Mouse (Mus musculus) heart, embryonic 10.5 days (tissue): ENCODE results near the gene Ankmy2. TPM values are rescaled to one million over a fixed set of nuclear protein-coding genes. Genes with fewer than 3 reads are reported as not detected.

Source experiments
- DNase-seq: peaks from one replicate; pipeline ENCODE4 v3.0.0-alpha.2; 2017; ENCODE audit warnings: low spot score
- H3K27ac ChIP-seq: fragments of 300-500 bp; sonication (generic); 2 replicates; pipeline ENCODE4 v1.5.1; 2016; ENCODE audit warnings: mild to moderate bottlenecking
- H3K27me3 ChIP-seq: fragments of 300-500 bp; sonication (generic); 2 replicates; pipeline ENCODE4 v1.6.1; 2016; ENCODE audit warnings: mild to moderate bottlenecking; ENCODE audit not compliant: poor library complexity, insufficient read depth, severe bottlenecking
- H3K36me3 ChIP-seq: fragments of 300-500 bp; sonication (generic); 2 replicates; pipeline ENCODE4 v1.6.1; 2016; ENCODE audit warnings: mild to moderate bottlenecking, moderate library complexity
- H3K4me1 ChIP-seq: fragments of 300-500 bp; sonication (generic); 2 replicates; pipeline ENCODE4 v1.6.1; 2016; ENCODE audit warnings: mild to moderate bottlenecking
- H3K4me3 ChIP-seq: fragments of 300-500 bp; sonication (generic); 2 replicates; pipeline ENCODE4 v1.5.1; 2016; ENCODE audit warnings: mild to moderate bottlenecking, moderate library complexity
- H3K9me3 ChIP-seq: fragments of 300-500 bp; sonication (generic); 2 replicates; pipeline ENCODE4 v1.6.1; 2016; ENCODE audit warnings: mild to moderate bottlenecking, moderate library complexity
- WGBS: fragments of 180-500 bp; shearing (Covaris S2); methylation state at CpG from one replicate; pipeline ENCODE4 v1.1.7; 2016; 5-methylcytosine and 5-hydroxymethylcytosine counted together
- polyA plus RNA-seq: library from polyadenylated mRNA; unstranded; fragments of >200 nt; fragmentation: Nextera tagmentation; extraction: Ambion mirVana; gene quantifications from 2 replicates; pipeline ENCODE4 v1.2.1, GENCODE M21; 2016

Gene Ankmy2
- polyA plus RNA-seq, 1 experiment from 2014 or later, result 24.1 TPM

- Histone ChIP-seq H3K4me1 (peaks cover 13% of the 10 kb centered on the region; the same call in 1 of the 2 replicates), H3K27ac (no peak overlapping the region), H3K4me3 (no peak overlapping the region), H3K36me3 (peaks cover 49% of the 10 kb centered on the region), H3K27me3 (no peaks in the 10 kb centered on the region), H3K9me3 (no peaks in the 10 kb centered on the region)
- 85% methylated on average over 3 of the region's 3 CpGs for WGBS
- no peak for DNase-seq
Observed at GRCm38 (mm10) chr12:36135409-36135808, 21.5 kb upstream of the Ankmy2 start.

GRCm38 (mm10) chr12:36136285-36136684 is 20.6 kb upstream of the Ankmy2 start:
- Histone ChIP-seq H3K27me3 (no peaks in the 10 kb centered on the region), H3K9me3 (no peaks in the 10 kb centered on the region), H3K4me3 (no peak overlapping the region), H3K36me3 (peaks cover 50% of the 10 kb centered on the region), H3K27ac (peak overlapping the region; percentile 80; the same call in 1 of the 2 replicates), H3K4me1 (peaks cover 13% of the 10 kb centered on the region; the same call in 1 of the 2 replicates)
- 92% methylated on average over 8 of the region's 8 CpGs for WGBS
- no peak for DNase-seq

GRCm38 (mm10) chr12:36137192-36137591 is 19.7 kb upstream of the Ankmy2 start:
- no peaks in the 10 kb centered on the region for H3K9me3 ChIP-seq
- peaks cover 41% of the 10 kb centered on the region for H3K36me3 ChIP-seq
- H3K4me3 ChIP-seq, result no peak overlapping the region
- H3K4me1 ChIP-seq, result peaks cover 13% of the 10 kb centered on the region; the same call in 1 of the 2 replicates
- DNase-seq, result no peak
- 40% methylated on average over 4 of the region's 4 CpGs for WGBS
- H3K27ac ChIP-seq, result peak overlapping the region; percentile 80; the same call in 1 of the 2 replicates
- H3K27me3 ChIP-seq, result no peaks in the 10 kb centered on the region

GRCm38 (mm10) chr12:36140401-36140800 is 16.5 kb upstream of the Ankmy2 start:
- no peaks in the 10 kb centered on the region for H3K9me3 ChIP-seq
- no peak for DNase-seq
- H3K27me3 ChIP-seq, result no peaks in the 10 kb centered on the region
- H3K36me3 ChIP-seq, result peaks cover 15% of the 10 kb centered on the region; the same call in 1 of the 2 replicates
- no peak overlapping the region for H3K4me3 ChIP-seq
- 93% methylated on average over 6 of the region's 6 CpGs for WGBS
- peaks cover 10% of the 10 kb centered on the region; the same call in 1 of the 2 replicates for H3K4me1 ChIP-seq
- no peak overlapping the region for H3K27ac ChIP-seq

- Histone ChIP-seq H3K9me3 (no peaks in the 10 kb centered on the region), H3K4me1 (peaks cover 7% of the 10 kb centered on the region), H3K27ac (no peak overlapping the region), H3K27me3 (no peaks in the 10 kb centered on the region), H3K4me3 (no peak overlapping the region), H3K36me3 (peaks cover 4% of the 10 kb centered on the region; the same call in 1 of the 2 replicates)
- no peak for DNase-seq
- WGBS, result 92% methylated on average over 3 of the region's 3 CpGs
Observed at GRCm38 (mm10) chr12:36146230-36147011, 10.5 kb upstream of the Ankmy2 start.

GRCm38 (mm10) chr12:36150265-36150664 is 6.6 kb upstream of the Ankmy2 start:
- H3K4me3 ChIP-seq, result peak overlapping the region; percentile 22; the same call in 1 of the 2 replicates
- H3K36me3 ChIP-seq, result peaks cover 4% of the 10 kb centered on the region; the same call in 1 of the 2 replicates
- H3K27ac ChIP-seq, result no peak overlapping the region; the same call in 1 of the 2 replicates
- DNase-seq, result no peak
- H3K4me1 ChIP-seq, result peaks cover 22% of the 10 kb centered on the region
- no peaks in the 10 kb centered on the region for H3K27me3 ChIP-seq
- H3K9me3 ChIP-seq, result no peaks in the 10 kb centered on the region
- WGBS, result 56% methylated on average over 2 of the region's 2 CpGs

- peaks cover 22% of the 10 kb centered on the region for H3K4me1 ChIP-seq
- H3K27me3 ChIP-seq, result no peaks in the 10 kb centered on the region
- H3K9me3 ChIP-seq, result no peaks in the 10 kb centered on the region
- H3K36me3 ChIP-seq, result peaks cover 4% of the 10 kb centered on the region; the same call in 1 of the 2 replicates
- DNase-seq, result no peak
- 44% methylated on average over 2 of the region's 2 CpGs for WGBS
- H3K27ac ChIP-seq, result peak overlapping the region; percentile 67
- peak overlapping the region; percentile 22; the same call in 1 of the 2 replicates for H3K4me3 ChIP-seq
Observed at GRCm38 (mm10) chr12:36150737-36151136, 6.2 kb upstream of the Ankmy2 start.

- Histone ChIP-seq H3K9me3 (no peaks in the 10 kb centered on the region), H3K4me1 (peaks cover 28% of the 10 kb centered on the region), H3K27me3 (no peaks in the 10 kb centered on the region), H3K27ac (peak overlapping the region; percentile 95), H3K4me3 (peak overlapping the region; percentile 89), H3K36me3 (no peaks in the 10 kb centered on the region)
- DNase-seq, result no peak
- WGBS, result 13% methylated on average over 8 of the region's 8 CpGs
Observed at GRCm38 (mm10) chr12:36155141-36155641, 1.7 kb upstream of the Ankmy2 start.

GRCm38 (mm10) chr12:36156101-36156636 is 745 bp upstream of the Ankmy2 start:
- peak overlapping the region; percentile 95 for H3K27ac ChIP-seq
- H3K4me1 ChIP-seq, result peaks cover 28% of the 10 kb centered on the region
- no peaks in the 10 kb centered on the region for H3K27me3 ChIP-seq
- H3K4me3 ChIP-seq, result peak overlapping the region; percentile 89
- no peak for DNase-seq
- no peaks in the 10 kb centered on the region for H3K9me3 ChIP-seq
- WGBS, result under 1% methylated on average over 33 of the region's 33 CpGs
- no peaks in the 10 kb centered on the region for H3K36me3 ChIP-seq

- 1% methylated on average over 14 of the region's 14 CpGs for WGBS
- peaks cover 28% of the 10 kb centered on the region for H3K4me1 ChIP-seq
- H3K27me3 ChIP-seq, result no peaks in the 10 kb centered on the region
- no peaks in the 10 kb centered on the region for H3K36me3 ChIP-seq
- H3K9me3 ChIP-seq, result no peaks in the 10 kb centered on the region
- no peak for DNase-seq
- H3K4me3 ChIP-seq, result peak overlapping the region; percentile 89
- H3K27ac ChIP-seq, result peak overlapping the region; percentile 95
Observed at GRCm38 (mm10) chr12:36157304-36157637, 357 bp downstream of the Ankmy2 start.

- peak within 1 kb of the TSS; percentile 95 for H3K27ac ChIP-seq
- H3K4me1 ChIP-seq, result peaks cover 28% of the 10 kb centered on the region
- peak within 1 kb of the TSS; percentile 89 for H3K4me3 ChIP-seq
- WGBS, result 3% methylated on average over 26 of the region's 26 CpGs
- no peaks in the 10 kb centered on the region for H3K9me3 ChIP-seq
- peak; percentile 91 for DNase-seq
- no peaks in the 10 kb centered on the region for H3K36me3 ChIP-seq
- no peaks in the 10 kb centered on the region for H3K27me3 ChIP-seq
Observed at GRCm38 (mm10) chr12:36157638-36158308, 859 bp downstream of the Ankmy2 start, which contains the start of gene Bzw2. Bzw2 (minus strand) TSS chr12:36158080.

- H3K27ac ChIP-seq, result no peak overlapping the region
Observed at GRCm38 (mm10) chr12:36164126-36164791, 7.3 kb downstream of the Ankmy2 start.

More at GRCm38 (mm10) chr12:36164126-36164791, 7.3 kb downstream of the Ankmy2 start:
- peaks cover 18% of the 10 kb centered on the region for H3K4me1 ChIP-seq
- H3K27me3 ChIP-seq, result no peaks in the 10 kb centered on the region
- WGBS, result 35% methylated on average over 7 of the region's 7 CpGs
- peaks cover 6% of the 10 kb centered on the region; the same call in 1 of the 2 replicates for H3K36me3 ChIP-seq
- no peaks in the 10 kb centered on the region for H3K9me3 ChIP-seq
- no peak overlapping the region for H3K4me3 ChIP-seq
- no peak for DNase-seq
